Mouse (Mus musculus) embryonic facial prominence, embryonic 15.5 days (tissue): ENCODE measurements around the gene Mcfd2. TPM values are rescaled to one million over a fixed set of nuclear protein-coding genes. Genes with fewer than 3 reads are reported as not detected.

ENCODE experiments used
- ATAC-seq: fragments of 200-750 bp; cut with Nextera tagmentation; 2 replicates; pipeline ENCODE4 v1.8.0; 2017; ENCODE audit warnings: low read depth, moderate TSS enrichment; ENCODE audit not compliant: insufficient number of reproducible peaks, low FRiP score, low TSS enrichment
- H3K27ac ChIP-seq: fragments of 300-500 bp; sonication (generic); replicated peaks from 2 replicates; pipeline ENCODE4 v1.5.1; 2015; ENCODE audit warnings: mild to moderate bottlenecking, inconsistent platforms
- H3K27me3 ChIP-seq: fragments of 300-500 bp; sonication (generic); 2 replicates; pipeline ENCODE4 v1.6.1; 2015; ENCODE audit warnings: inconsistent platforms
- H3K36me3 ChIP-seq: fragments of 300-500 bp; sonication (generic); 2 replicates; pipeline ENCODE4 v1.6.1; 2015; ENCODE audit warnings: mild to moderate bottlenecking, inconsistent platforms
- H3K4me1 ChIP-seq: fragments of 300-500 bp; sonication (generic); 2 replicates; pipeline ENCODE4 v1.6.1; 2015; ENCODE audit warnings: inconsistent platforms
- H3K4me2 ChIP-seq: fragments of 300-500 bp; sonication (generic); replicated peaks from 2 replicates; pipeline ENCODE4 v1.6.1; 2015; ENCODE audit warnings: mild to moderate bottlenecking, inconsistent platforms
- H3K4me3 ChIP-seq: fragments of 300-500 bp; sonication (generic); replicated peaks from 2 replicates; pipeline ENCODE4 v1.5.1; 2015; ENCODE audit warnings: mild to moderate bottlenecking, inconsistent platforms
- H3K9ac ChIP-seq: fragments of 300-500 bp; sonication (generic); 2 replicates; pipeline ENCODE4 v1.6.1; 2015; ENCODE audit warnings: inconsistent platforms
- H3K9me3 ChIP-seq: fragments of 300-500 bp; sonication (generic); replicated peaks from 2 replicates; pipeline ENCODE4 v1.6.1; 2016; ENCODE audit warnings: inconsistent platforms
- WGBS: fragments of 180-500 bp; shearing (Covaris S2); methylation state at CpG from one replicate; pipeline ENCODE4 v1.1.7; 2015; 5-methylcytosine and 5-hydroxymethylcytosine counted together
- polyA plus RNA-seq: library from polyadenylated mRNA; unstranded; fragments of >200 nt; fragmentation: Nextera tagmentation; extraction: Ambion mirVana; gene quantifications from 2 replicates; pipeline ENCODE4 v1.2.1, GENCODE M21; 2015

The Mcfd2 gene
- polyA plus RNA-seq, 1 experiment from 2014 or later, result 102 TPM

GRCm38 (mm10) chr17:87288131-87288530, 22.4 kb upstream of the Mcfd2 start:
- ATAC-seq, result no peak
- Histone ChIP-seq H3K27me3 (peaks cover 8% of the 10 kb centered on the region), H3K9me3 (no peaks in the 10 kb centered on the region), H3K4me2 (no peak overlapping the region), H3K4me1 (peaks cover 33% of the 10 kb centered on the region), H3K4me3 (no peak overlapping the region), H3K27ac (no peak overlapping the region), H3K36me3 (no peaks in the 10 kb centered on the region), H3K9ac (no peak overlapping the region)
- 29% methylated on average over 12 of the region's 12 CpGs for WGBS

GRCm38 (mm10) chr17:87287197-87287777, 21.6 kb upstream of the Mcfd2 start:
- WGBS, result 63% methylated on average over 8 of the region's 8 CpGs
- Histone ChIP-seq H3K4me1 (peaks cover 35% of the 10 kb centered on the region), H3K9me3 (no peaks in the 10 kb centered on the region), H3K36me3 (no peaks in the 10 kb centered on the region), H3K4me3 (no peak overlapping the region), H3K27ac (no peak overlapping the region), H3K27me3 (peaks cover 9% of the 10 kb centered on the region), H3K9ac (no peak overlapping the region), H3K4me2 (no peak overlapping the region)
- ATAC-seq, result no peak

- 58% methylated on average over 8 of the region's 8 CpGs for WGBS
- Histone ChIP-seq H3K9ac (no peak overlapping the region), H3K27ac (no peak overlapping the region), H3K4me3 (no peak overlapping the region), H3K27me3 (peaks cover 9% of the 10 kb centered on the region), H3K4me2 (no peak overlapping the region), H3K9me3 (no peaks in the 10 kb centered on the region), H3K4me1 (peaks cover 38% of the 10 kb centered on the region), H3K36me3 (no peaks in the 10 kb centered on the region)
- ATAC-seq, result no peak
Observed at GRCm38 (mm10) chr17:87286481-87287143, 20.9 kb upstream of the Mcfd2 start.

DNA sequence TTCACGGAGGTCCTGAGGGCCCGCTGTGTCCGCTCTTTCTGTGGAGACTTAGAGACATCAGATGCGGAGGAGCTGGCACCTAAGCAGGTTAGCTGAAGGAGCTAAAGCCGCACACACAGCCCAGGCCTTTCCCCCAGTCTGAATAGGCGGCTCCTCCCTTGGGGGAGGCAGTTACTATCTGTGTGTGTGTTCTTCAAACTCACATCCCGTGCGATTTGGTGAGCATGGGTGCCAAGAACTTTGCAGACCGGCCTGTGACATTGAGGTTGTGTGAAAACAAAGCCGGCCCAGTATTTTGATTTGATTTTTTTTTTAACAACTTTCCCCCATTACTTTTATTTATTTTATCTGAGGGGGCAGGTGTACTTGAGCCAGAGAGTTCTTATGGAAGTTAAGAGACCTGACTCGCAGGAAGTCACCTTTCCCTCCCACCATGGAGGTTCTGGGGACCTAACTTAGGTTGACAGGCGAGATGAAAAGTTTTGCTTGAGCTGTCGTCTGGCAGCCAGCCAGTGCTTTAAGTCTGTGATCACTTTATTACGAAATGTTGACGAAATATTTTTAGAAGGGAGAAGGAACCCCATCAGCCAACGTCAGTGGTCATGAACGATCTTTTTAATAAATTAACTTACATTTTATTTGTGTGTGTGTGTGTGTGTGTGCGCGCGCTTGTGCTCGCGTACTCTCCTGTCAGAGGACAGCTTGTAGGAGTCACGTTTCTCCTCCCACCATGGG, 20.2 kb upstream of the Mcfd2 start:
- no peak overlapping the region for H3K9ac ChIP-seq
- no peaks in the 10 kb centered on the region for H3K9me3 ChIP-seq
- H3K4me1 ChIP-seq, result peaks cover 44% of the 10 kb centered on the region
- no peak overlapping the region for H3K4me3 ChIP-seq
- ATAC-seq, result no peak
- no peaks in the 10 kb centered on the region for H3K36me3 ChIP-seq
- WGBS, result 64% methylated on average over 23 of the region's 23 CpGs
- H3K27ac ChIP-seq, result no peak overlapping the region
- H3K27me3 ChIP-seq, result peaks cover 9% of the 10 kb centered on the region
- no peak overlapping the region for H3K4me2 ChIP-seq

GRCm38 (mm10) chr17:87284482-87285040, 18.8 kb upstream of the Mcfd2 start:
- 64% methylated on average over 7 of the region's 7 CpGs for WGBS
- H3K9ac ChIP-seq, result no peak overlapping the region
- peak overlapping the region; percentile 77; the same call in 1 of the 2 replicates for H3K4me3 ChIP-seq
- no peak overlapping the region for H3K27ac ChIP-seq
- peaks cover 9% of the 10 kb centered on the region for H3K27me3 ChIP-seq
- H3K9me3 ChIP-seq, result no peaks in the 10 kb centered on the region
- H3K4me1 ChIP-seq, result peaks cover 44% of the 10 kb centered on the region
- no peak for ATAC-seq
- H3K36me3 ChIP-seq, result no peaks in the 10 kb centered on the region
- peak overlapping the region; percentile 88 for H3K4me2 ChIP-seq

DNA sequence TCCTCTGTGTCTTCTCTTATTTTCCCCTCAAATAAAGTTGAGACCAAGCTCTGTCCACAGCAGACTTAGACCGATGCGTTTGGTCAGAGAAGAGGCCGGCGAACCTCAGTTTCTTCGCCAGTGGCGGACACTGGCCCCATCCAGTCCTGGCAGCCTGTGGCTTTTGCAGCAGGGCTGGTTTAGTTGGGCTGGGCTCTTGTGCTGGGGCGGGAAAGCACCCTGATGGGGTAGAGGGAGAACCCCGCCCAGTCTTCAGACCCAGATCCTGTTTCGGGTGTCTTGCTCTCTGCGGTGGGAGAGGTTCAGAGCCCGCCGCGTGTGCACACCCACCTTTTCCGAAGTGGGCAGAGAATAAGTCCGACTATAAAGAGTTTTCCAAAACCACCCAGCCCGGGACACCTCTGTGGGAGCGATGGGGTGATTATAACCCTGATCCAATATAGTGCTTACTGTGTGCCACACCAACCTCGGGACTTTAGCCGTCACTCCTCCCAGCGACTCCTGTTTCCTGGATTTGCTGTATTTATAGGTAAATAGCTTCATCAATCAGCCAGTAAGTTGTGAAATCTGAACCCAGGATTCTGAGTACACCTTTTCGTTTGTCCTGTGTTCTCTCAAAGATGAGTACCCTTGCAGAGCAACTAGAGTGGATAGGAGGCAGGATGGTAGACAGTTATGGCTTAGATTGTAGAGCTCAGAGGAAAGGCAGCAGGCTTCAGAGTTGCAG, 18.2 kb upstream of the Mcfd2 start:
- H3K27me3 ChIP-seq, result peaks cover 9% of the 10 kb centered on the region

GRCm38 (mm10) chr17:87283055-87283754, 17.5 kb upstream of the Mcfd2 start:
- peak overlapping the region; percentile 97 for H3K27ac ChIP-seq

More for the DNA sequence above, 18.2 kb upstream of the Mcfd2 start:
- H3K27ac ChIP-seq, result no peak overlapping the region
- H3K4me2 ChIP-seq, result peak overlapping the region; percentile 88
- no peaks in the 10 kb centered on the region for H3K9me3 ChIP-seq
- peak overlapping the region; percentile 77 for H3K4me3 ChIP-seq
- WGBS, result 7% methylated on average over 21 of the region's 21 CpGs
- H3K9ac ChIP-seq, result peak overlapping the region; percentile 88; the same call in 1 of the 2 replicates
- H3K36me3 ChIP-seq, result no peaks in the 10 kb centered on the region
- no peak for ATAC-seq
- peaks cover 44% of the 10 kb centered on the region for H3K4me1 ChIP-seq

GRCm38 (mm10) chr17:87282706-87283053, 16.9 kb upstream of the Mcfd2 start, which contains the start of gene Ttc7:
TSS of gene Ttc7 (plus strand) at chr17:87282886.
- H3K4me2 ChIP-seq, result peak within 1 kb of the TSS; percentile 88
- under 1% methylated on average over 33 of the region's 38 CpGs for WGBS
- peak within 1 kb of the TSS; percentile 97 for H3K27ac ChIP-seq
- H3K9me3 ChIP-seq, result no peaks in the 10 kb centered on the region
- H3K4me1 ChIP-seq, result peaks cover 37% of the 10 kb centered on the region
- H3K27me3 ChIP-seq, result peaks cover 9% of the 10 kb centered on the region
- peak within 1 kb of the TSS; percentile 77 for H3K4me3 ChIP-seq
- no peaks in the 10 kb centered on the region for H3K36me3 ChIP-seq
- peak; percentile 90 for ATAC-seq
- peak within 1 kb of the TSS; percentile 88 for H3K9ac ChIP-seq

More at GRCm38 (mm10) chr17:87283055-87283754, 17.5 kb upstream of the Mcfd2 start:
- H3K4me1 ChIP-seq, result peaks cover 41% of the 10 kb centered on the region
- peaks cover 9% of the 10 kb centered on the region for H3K27me3 ChIP-seq
- 0% methylated on average over 56 of the region's 56 CpGs for WGBS
- no peaks in the 10 kb centered on the region for H3K9me3 ChIP-seq
- H3K9ac ChIP-seq, result peak overlapping the region; percentile 88
- peak overlapping the region; percentile 88 for H3K4me2 ChIP-seq
- H3K36me3 ChIP-seq, result no peaks in the 10 kb centered on the region
- ATAC-seq, result peak; percentile 36
- H3K4me3 ChIP-seq, result peak overlapping the region; percentile 77

DNA sequence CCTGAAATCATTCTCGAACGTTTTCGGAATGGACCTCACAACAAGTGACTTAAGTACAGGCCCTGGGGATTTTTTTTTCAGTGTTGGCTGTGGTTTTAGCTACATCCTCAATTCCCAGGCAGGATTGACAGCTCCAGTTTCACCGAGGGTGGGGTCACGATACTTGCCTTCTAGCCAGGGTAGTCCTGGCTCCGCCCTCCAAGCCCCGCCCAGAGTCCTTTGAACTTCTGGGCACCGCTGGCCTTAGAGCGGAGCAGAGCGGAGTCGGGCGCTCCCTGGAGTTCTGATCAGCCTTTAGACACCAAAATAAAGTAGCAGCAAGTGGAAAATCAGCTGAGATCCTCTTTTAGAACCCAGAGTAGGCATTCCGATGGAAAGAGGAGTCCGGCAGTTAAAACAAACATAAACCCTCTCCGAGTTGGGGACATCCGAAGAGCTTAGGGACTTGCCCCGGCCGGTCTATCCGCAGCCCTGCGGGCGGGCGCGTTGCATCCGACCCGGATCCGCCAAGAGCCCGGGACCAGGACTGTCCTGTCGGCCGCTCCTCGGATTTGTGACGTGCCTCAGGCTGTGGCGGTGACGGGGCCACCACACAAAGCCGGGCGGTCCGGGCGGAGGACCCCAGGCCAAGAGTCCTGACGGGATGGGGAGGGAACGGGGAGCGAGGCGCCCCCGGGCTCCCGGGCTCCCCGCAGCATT, 16.4 kb upstream of the Mcfd2 start:
- peaks cover 36% of the 10 kb centered on the region for H3K4me1 ChIP-seq
- H3K27ac ChIP-seq, result peak overlapping the region; percentile 97
- no peaks in the 10 kb centered on the region for H3K36me3 ChIP-seq
- peaks cover 9% of the 10 kb centered on the region for H3K27me3 ChIP-seq
- H3K4me3 ChIP-seq, result peak overlapping the region; percentile 77
- H3K9ac ChIP-seq, result peak overlapping the region; percentile 88
- under 1% methylated on average over 44 of the region's 44 CpGs for WGBS
- ATAC-seq, result peak; percentile 84
- peak overlapping the region; percentile 88 for H3K4me2 ChIP-seq
- no peaks in the 10 kb centered on the region for H3K9me3 ChIP-seq
